26 mouse cellular contexts compared by ENCODE assay signal in the genomic region with DNA sequence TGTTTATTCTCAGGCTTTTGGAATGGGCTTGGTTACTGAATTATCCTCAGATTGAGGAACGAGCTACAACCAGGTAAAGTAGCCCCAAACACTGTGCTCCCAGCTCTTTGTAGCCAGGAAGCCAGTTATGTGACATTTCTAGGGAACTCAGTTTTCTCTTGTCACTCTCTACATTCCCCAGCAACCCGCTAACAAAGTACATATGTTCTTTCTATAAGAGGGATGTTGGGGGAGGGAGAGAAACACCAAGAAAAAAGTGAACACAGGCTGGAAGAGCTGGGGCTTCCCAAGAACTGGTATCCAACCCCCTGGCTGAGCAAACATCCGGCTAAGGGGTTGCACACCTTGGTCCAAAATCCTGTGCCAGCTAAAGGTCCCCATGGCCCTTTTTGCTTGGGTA.
DNase-seq lines count a peak whose midpoint lies in the region; ATAC-seq and TF ChIP-seq lines count a peak whose summit lies in the region.
"Had no signal": no experiment of that assay in that cellular context is flagged by ENCODE, and none has a peak within 500 bp of the region (broad histone marks: within the 10 kb centered on the region; RNA-seq: fewer than 3 reads in every experiment).

No protein-coding gene starts in this region.

- no peaks in the 10 kb centered on the region for H3K27me3 ChIP-seq in kidney, embryonic 16.5 days (ENCODE audit: insufficient read depth, low read length)
- no peaks in the 10 kb centered on the region for H3K27me3 ChIP-seq in embryonic facial prominence, embryonic 11.5 days (ENCODE audit: control insufficient read depth, insufficient read depth, low read length)
- no peaks in the 10 kb centered on the region for H3K27me3 ChIP-seq in liver, embryonic 12.5 days (replicated peaks)
- H3K27me3 ChIP-seq: limb, embryonic 15.5 days; midbrain, embryonic 15.5 days; stomach, embryonic 15.5 days had no signal

- no peaks in the 10 kb centered on the region for H3K9me3 ChIP-seq in kidney, embryonic 16.5 days (ENCODE audit: low read length)
- no peaks in the 10 kb centered on the region for H3K9me3 ChIP-seq in embryonic facial prominence, embryonic 11.5 days (replicated peaks; ENCODE audit: control insufficient read depth, low read length)
- H3K9me3 ChIP-seq in liver, embryonic 12.5 days (replicated peaks), result no peaks in the 10 kb centered on the region
- H3K9me3 ChIP-seq: limb, embryonic 15.5 days; midbrain, embryonic 10.5 days; midbrain, embryonic 15.5 days; stomach, embryonic 15.5 days had no signal

- no peak overlapping the region for H3K4me3 ChIP-seq in kidney, embryonic 16.5 days (ENCODE audit: low read length)
- H3K4me3 ChIP-seq in embryonic facial prominence, embryonic 11.5 days (ENCODE audit: low read depth, low read length), result no peak overlapping the region
- no peak overlapping the region for H3K4me3 ChIP-seq in embryonic fibroblast, embryonic 13.5 days (ENCODE audit: insufficient read depth, low read length)
- no peak overlapping the region for H3K4me3 ChIP-seq in liver, embryonic 12.5 days
- H3K4me3 ChIP-seq: forebrain, embryonic 10.5 days; limb, embryonic 15.5 days; midbrain, embryonic 10.5 days; midbrain, embryonic 15.5 days; stomach, embryonic 15.5 days had no signal

- TF ChIP-seq POLR2A in embryonic fibroblast, embryonic 13.5 days (IDR thresholded peaks at IDR 0.05; ENCODE audit: low read depth, low read length), result no peak

- H3K27ac ChIP-seq in kidney, embryonic 16.5 days (ENCODE audit: low read length), result 0 out of 2 replicates have a peak overlapping the region, but pooled peaks have one; percentile 10
- no peak overlapping the region for H3K27ac ChIP-seq in embryonic facial prominence, embryonic 11.5 days (replicated peaks; ENCODE audit: low read depth, low read length)
- peak overlapping the region; percentile 93 for H3K27ac ChIP-seq in embryonic fibroblast, embryonic 13.5 days (ENCODE audit: insufficient read depth, low read length)
- H3K27ac ChIP-seq in liver, embryonic 12.5 days, result no peak overlapping the region
- H3K27ac ChIP-seq: forebrain, embryonic 10.5 days; limb, embryonic 15.5 days; liver, embryonic 14.5 days; midbrain, embryonic 10.5 days; midbrain, embryonic 15.5 days; stomach, embryonic 15.5 days had no signal

- H3K4me2 ChIP-seq in kidney, embryonic 16.5 days (replicated peaks; ENCODE audit: low read depth, low read length), result no peak overlapping the region
- H3K4me2 ChIP-seq in embryonic facial prominence, embryonic 11.5 days (ENCODE audit: low read depth, low read length), result no peak overlapping the region
- H3K4me2 ChIP-seq in liver, embryonic 12.5 days, result no peak overlapping the region
- H3K4me2 ChIP-seq: limb, embryonic 15.5 days; midbrain, embryonic 15.5 days; stomach, embryonic 15.5 days had no signal

- 82% methylated on average over 3 of the region's 3 CpGs for WGBS in kidney, embryonic 16.5 days
- 42% methylated on average over 3 of the region's 3 CpGs for WGBS in embryonic facial prominence, embryonic 11.5 days
- 49% methylated on average over 3 of the region's 3 CpGs for WGBS in liver, embryonic 12.5 days (ENCODE audit: insufficient replicate concordance)

- TF ChIP-seq CTCF in embryonic fibroblast, embryonic 13.5 days (IDR thresholded peaks at IDR 0.05; ENCODE audit: borderline replicate concordance, insufficient read depth, low read length), result no peak

- no peak overlapping the region for H3K9ac ChIP-seq in kidney, embryonic 16.5 days (replicated peaks; ENCODE audit: low read length)
- H3K9ac ChIP-seq in embryonic facial prominence, embryonic 11.5 days (replicated peaks; ENCODE audit: low read length), result no peak overlapping the region
- no peak overlapping the region for H3K9ac ChIP-seq in liver, embryonic 12.5 days
- H3K9ac ChIP-seq: limb, embryonic 15.5 days; liver, embryonic 14.5 days; midbrain, embryonic 15.5 days; stomach, embryonic 15.5 days had no signal

- DNase-seq in kidney, postnatal 4 days, result no peak
- peak; percentile 60 for DNase-seq in embryonic facial prominence, embryonic 11.5 days (ENCODE audit: low spot score)
- DNase-seq in thymus, postnatal 4 days, result no peak
- DNase-seq in layer of hippocampus, adult 11-12 months (ENCODE audit: low spot score), result no peak
- DNase-seq: adrenal gland, postnatal 25 days; cerebellum, adult 18-20 months; cerebellum, postnatal 10 days; gastrocnemius, postnatal 10 days; kidney, adult 18-20 months; kidney, postnatal 10 days; lung, adult 2 months; lung, postnatal 10 days; right cerebral cortex, postnatal 25 days; thymus, postnatal 25 days had no signal

- H3K36me3 ChIP-seq in kidney, embryonic 16.5 days (ENCODE audit: insufficient read depth, low read length), result no peaks in the 10 kb centered on the region
- no peaks in the 10 kb centered on the region for H3K36me3 ChIP-seq in embryonic facial prominence, embryonic 11.5 days (replicated peaks; ENCODE audit: control insufficient read depth, insufficient read depth, low read depth, low read length)
- no peaks in the 10 kb centered on the region for H3K36me3 ChIP-seq in liver, embryonic 12.5 days
- H3K36me3 ChIP-seq: forebrain, embryonic 10.5 days; limb, embryonic 15.5 days; midbrain, embryonic 10.5 days; midbrain, embryonic 15.5 days; stomach, embryonic 15.5 days had no signal

- H3K4me1 ChIP-seq in kidney, embryonic 16.5 days (ENCODE audit: insufficient read depth, low read length), result peaks cover 22% of the 10 kb centered on the region
- H3K4me1 ChIP-seq in embryonic facial prominence, embryonic 11.5 days (ENCODE audit: control insufficient read depth, insufficient read depth, low read length), result peaks cover 4% of the 10 kb centered on the region; the same call in 1 of the 2 replicates
- peaks cover 31% of the 10 kb centered on the region for H3K4me1 ChIP-seq in embryonic fibroblast, embryonic 13.5 days (ENCODE audit: control insufficient read depth, insufficient read depth, low read length)
- no peaks in the 10 kb centered on the region for H3K4me1 ChIP-seq in liver, embryonic 12.5 days
- H3K4me1 ChIP-seq: midbrain, embryonic 10.5 days had no signal

- ATAC-seq in kidney, embryonic 16.5 days (ENCODE audit: low FRiP score, low TSS enrichment), result no peak
- ATAC-seq in embryonic facial prominence, embryonic 11.5 days (replicated peaks; ENCODE audit: insufficient number of reproducible peaks, low FRiP score, low TSS enrichment, low read depth), result no peak
- no peak for ATAC-seq in liver, embryonic 12.5 days
- ATAC-seq: CD4-positive, CD25-positive, alpha-beta regulatory T cell, adult 4 months; forebrain, embryonic 16.5 days; hindbrain, embryonic 16.5 days; midbrain, embryonic 15.5 days had no signal

Comparison
In these comparisons a context has a peak if more than half of its experiments do, and no peak if none do; other contexts are left out.
1. H3K27ac ChIP-seq: peak in kidney, embryonic 16.5 days (single experiment) and embryonic fibroblast, embryonic 13.5 days (single experiment); none in embryonic facial prominence, embryonic 11.5 days (single experiment) and liver, embryonic 12.5 days (single experiment).